Mouse (Mus musculus): ENCODE data around the gene Prkcg.

DNA sequence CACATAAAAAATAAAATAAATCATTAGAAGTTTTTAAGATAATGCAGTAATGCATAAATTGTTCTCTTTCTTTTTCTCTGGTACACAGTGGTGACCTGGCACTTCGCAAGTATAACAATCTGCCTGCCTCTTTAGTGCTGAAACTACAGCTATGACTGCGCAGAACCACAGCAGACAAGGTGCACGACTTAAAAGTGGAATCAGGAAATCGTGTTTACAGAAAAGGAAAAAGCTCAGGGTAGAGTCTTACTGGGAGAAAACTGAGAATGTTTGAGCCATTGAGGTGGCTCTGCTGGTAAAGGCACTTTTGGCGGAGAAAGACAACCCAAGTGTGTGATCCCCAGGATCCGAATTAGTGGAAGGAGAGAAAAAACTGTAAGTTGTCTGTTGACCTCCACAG, 7.2 kb upstream of the Prkcg start:
- TF ChIP-seq CTCF (IDR thresholded peaks at IDR 0.05; ENCODE audit: low read depth, low read length) (no peak), POLR2A (IDR thresholded peaks at IDR 0.05; ENCODE audit: insufficient read depth, low read length) (no peak)

Measured in ES-Bruce4 (cell line).